Mouse (Mus musculus): ENCODE data around the gene Ackr2. TPM values are rescaled to one million over a fixed set of nuclear protein-coding genes. Genes with fewer than 3 reads are reported as not detected.

Ackr2 gene
- polyA plus RNA-seq, 1 experiment from 2014 or later: 0.35 TPM

GRCm38 (mm10) chr9:121894447-121894846, 3.7 kb upstream of the Ackr2 start:
- Histone ChIP-seq H3K9ac (ENCODE audit: low read length) (no peak overlapping the region), H3K4me1 (replicated peaks; ENCODE audit: control insufficient read depth, insufficient read depth) (peaks cover 4% of the 10 kb centered on the region), H3K4me3 (ENCODE audit: low read depth, low read length) (no peak overlapping the region), H3K9me3 (ENCODE audit: control insufficient read depth, low read length) (no peaks in the 10 kb centered on the region), H3K27me3 (ENCODE audit: control insufficient read depth, insufficient read depth, low read length) (no peaks in the 10 kb centered on the region), H3K36me3 (ENCODE audit: control insufficient read depth, insufficient read depth, low read length) (no peaks in the 10 kb centered on the region), H3K27ac (replicated peaks) (peak overlapping the region; percentile 24), H3K4me2 (replicated peaks; ENCODE audit: low read depth) (no peak overlapping the region)
- DNase-seq (ENCODE audit: low spot score) (no peak), ATAC-seq (ENCODE audit: low FRiP score, low TSS enrichment) (no peak)
- TF ChIP-seq EP300 (optimal IDR thresholded peaks at IDR 0.05): no peak
- TF ChIP-seq CTCF (IDR thresholded peaks at IDR 0.05; ENCODE audit: low read depth): no peak
- 63% methylated on average over 7 of the region's 7 CpGs for WGBS

GRCm38 (mm10) chr9:121895392-121895993, 2.7 kb upstream of the Ackr2 start:
- no peak for ATAC-seq (ENCODE audit: low FRiP score, low TSS enrichment)
- no peak overlapping the region for H3K4me2 ChIP-seq (replicated peaks; ENCODE audit: low read depth)
- peak overlapping the region; percentile 31; the same call in 1 of the 2 replicates for H3K27ac ChIP-seq (replicated peaks)

GRCm38 (mm10) chr9:121896820-121897219, 1.3 kb upstream of the Ackr2 start:
- peak; percentile 18; the same call in 1 of the 2 replicates for ATAC-seq (ENCODE audit: low FRiP score, low TSS enrichment)
- Histone ChIP-seq H3K4me1 (replicated peaks; ENCODE audit: control insufficient read depth, insufficient read depth) (no peaks in the 10 kb centered on the region), H3K4me2 (replicated peaks; ENCODE audit: low read depth) (no peak overlapping the region), H3K27ac (replicated peaks) (peak overlapping the region; percentile 74), H3K36me3 (ENCODE audit: control insufficient read depth, insufficient read depth, low read length) (no peaks in the 10 kb centered on the region), H3K4me3 (ENCODE audit: low read depth, low read length) (no peak overlapping the region), H3K27me3 (ENCODE audit: control insufficient read depth, insufficient read depth, low read length) (no peaks in the 10 kb centered on the region), H3K9me3 (ENCODE audit: control insufficient read depth, low read length) (no peaks in the 10 kb centered on the region), H3K9ac (ENCODE audit: low read length) (no peak overlapping the region)
- no peak for DNase-seq (ENCODE audit: low spot score)
- WGBS: 37% methylated on average over 4 of the region's 4 CpGs
- TF ChIP-seq EP300 (optimal IDR thresholded peaks at IDR 0.05): no peak
- TF ChIP-seq CTCF (IDR thresholded peaks at IDR 0.05; ENCODE audit: low read depth): no peak

More at GRCm38 (mm10) chr9:121895392-121895993, 2.7 kb upstream of the Ackr2 start:
- no peak for DNase-seq (ENCODE audit: low spot score)
- 46% methylated on average over 7 of the region's 7 CpGs for WGBS
- TF ChIP-seq CTCF (IDR thresholded peaks at IDR 0.05; ENCODE audit: low read depth): no peak
- no peak for TF ChIP-seq EP300 (optimal IDR thresholded peaks at IDR 0.05)
- Histone ChIP-seq H3K4me3 (ENCODE audit: low read depth, low read length) (no peak overlapping the region), H3K4me1 (replicated peaks; ENCODE audit: control insufficient read depth, insufficient read depth) (no peaks in the 10 kb centered on the region), H3K9me3 (ENCODE audit: control insufficient read depth, low read length) (no peaks in the 10 kb centered on the region), H3K27me3 (ENCODE audit: control insufficient read depth, insufficient read depth, low read length) (no peaks in the 10 kb centered on the region), H3K36me3 (ENCODE audit: control insufficient read depth, insufficient read depth, low read length) (no peaks in the 10 kb centered on the region), H3K9ac (ENCODE audit: low read length) (no peak overlapping the region)

GRCm38 (mm10) chr9:121899306-121899705, 1.2 kb downstream of the Ackr2 start:
- Histone ChIP-seq H3K4me2 (replicated peaks; ENCODE audit: low read depth) (no peak overlapping the region), H3K27ac (replicated peaks) (no peak overlapping the region), H3K9me3 (ENCODE audit: control insufficient read depth, low read length) (no peaks in the 10 kb centered on the region), H3K9ac (ENCODE audit: low read length) (no peak overlapping the region), H3K27me3 (ENCODE audit: control insufficient read depth, insufficient read depth, low read length) (no peaks in the 10 kb centered on the region), H3K4me1 (replicated peaks; ENCODE audit: control insufficient read depth, insufficient read depth) (no peaks in the 10 kb centered on the region), H3K4me3 (ENCODE audit: low read depth, low read length) (no peak overlapping the region), H3K36me3 (ENCODE audit: control insufficient read depth, insufficient read depth, low read length) (no peaks in the 10 kb centered on the region)
- TF ChIP-seq EP300 (optimal IDR thresholded peaks at IDR 0.05): no peak
- DNase-seq (ENCODE audit: low spot score) (no peak), ATAC-seq (ENCODE audit: low FRiP score, low TSS enrichment) (no peak)
- 67% methylated on average over 6 of the region's 6 CpGs for WGBS

- ATAC-seq (ENCODE audit: low FRiP score, low TSS enrichment) (no peak), DNase-seq (ENCODE audit: low spot score) (no peak)
- TF ChIP-seq EP300 (optimal IDR thresholded peaks at IDR 0.05) (no peak), CTCF (IDR thresholded peaks at IDR 0.05; ENCODE audit: low read depth) (no peak)
- H3K4me3 ChIP-seq (ENCODE audit: low read depth, low read length): no peak overlapping the region
- no peaks in the 10 kb centered on the region for H3K9me3 ChIP-seq (ENCODE audit: control insufficient read depth, low read length)
- 84% methylated on average over 5 of the region's 5 CpGs for WGBS
- H3K4me2 ChIP-seq (replicated peaks; ENCODE audit: low read depth): no peak overlapping the region
- no peaks in the 10 kb centered on the region for H3K4me1 ChIP-seq (replicated peaks; ENCODE audit: control insufficient read depth, insufficient read depth)
- no peak overlapping the region for H3K27ac ChIP-seq (replicated peaks)
- H3K36me3 ChIP-seq (ENCODE audit: control insufficient read depth, insufficient read depth, low read length): no peaks in the 10 kb centered on the region
- H3K27me3 ChIP-seq (ENCODE audit: control insufficient read depth, insufficient read depth, low read length): no peaks in the 10 kb centered on the region
- no peak overlapping the region for H3K9ac ChIP-seq (ENCODE audit: low read length)
Measured at GRCm38 (mm10) chr9:121900282-121900855, 2.2 kb downstream of the Ackr2 start.
